Mouse (Mus musculus): ENCODE results near the gene Gast. TPM values are rescaled to one million over a fixed set of nuclear protein-coding genes. Genes with fewer than 3 reads are reported as not detected.
"Not testable (repeated sequence)": the region's sequence is repeated elsewhere in the genome, so short reads cannot be mapped to it uniquely, and the experiment has no call there.

Gene Gast
- polyA plus RNA-seq, 1 experiment from 2014 or later = 1.1 TPM

- WGBS = 70% methylated on average over 6 of the region's 6 CpGs
- Histone ChIP-seq H3K4me1 (ENCODE audit: control insufficient read depth, insufficient read depth, low read length) (no peaks in the 10 kb centered on the region), H3K9me3 (ENCODE audit: control insufficient read depth, low read length) (no peaks in the 10 kb centered on the region), H3K4me2 (ENCODE audit: low read depth, low read length) (no peak overlapping the region), H3K27ac (replicated peaks; ENCODE audit: low read depth, low read length) (no peak overlapping the region), H3K4me3 (ENCODE audit: low read depth, low read length) (no peak overlapping the region), H3K27me3 (replicated peaks; ENCODE audit: control insufficient read depth, insufficient read depth, low read length) (no peaks in the 10 kb centered on the region), H3K36me3 (ENCODE audit: control insufficient read depth, insufficient read depth, low read length) (peaks cover 22% of the 10 kb centered on the region), H3K9ac (ENCODE audit: low read depth, low read length) (no peak overlapping the region)
- DNase-seq (ENCODE audit: low spot score) = no peak
- no peak for ATAC-seq (ENCODE audit: low read depth)
Observed at GRCm38 (mm10) chr11:100317826-100318380, 16.3 kb upstream of the Gast start.

GRCm38 (mm10) chr11:100318529-100319451 is 15.4 kb upstream of the Gast start:
- no peaks in the 10 kb centered on the region for H3K4me1 ChIP-seq (ENCODE audit: control insufficient read depth, insufficient read depth, low read length)
- H3K36me3 ChIP-seq (ENCODE audit: control insufficient read depth, insufficient read depth, low read length) = peaks cover 23% of the 10 kb centered on the region
- no peaks in the 10 kb centered on the region for H3K9me3 ChIP-seq (ENCODE audit: control insufficient read depth, low read length)
- H3K27ac ChIP-seq (replicated peaks; ENCODE audit: low read depth, low read length) = peak overlapping the region; percentile 63; the same call in 1 of the 2 replicates
- ATAC-seq (ENCODE audit: low read depth) = no peak
- 88% methylated on average over 10 of the region's 10 CpGs for WGBS
- peak overlapping the region; percentile 85 for H3K4me3 ChIP-seq (ENCODE audit: low read depth, low read length)
- no peak overlapping the region for H3K9ac ChIP-seq (ENCODE audit: low read depth, low read length)
- H3K27me3 ChIP-seq (replicated peaks; ENCODE audit: control insufficient read depth, insufficient read depth, low read length) = no peaks in the 10 kb centered on the region
- H3K4me2 ChIP-seq (ENCODE audit: low read depth, low read length) = peak overlapping the region; percentile 69
- no peak for DNase-seq (ENCODE audit: low spot score)

- peak within 1 kb of the TSS; percentile 85 for H3K4me3 ChIP-seq (ENCODE audit: low read depth, low read length)
- H3K4me1 ChIP-seq (ENCODE audit: control insufficient read depth, insufficient read depth, low read length) = no peaks in the 10 kb centered on the region
- DNase-seq (ENCODE audit: low spot score) (peak; percentile 100), ATAC-seq (ENCODE audit: low read depth) (peak; percentile 92)
- no peaks in the 10 kb centered on the region for H3K9me3 ChIP-seq (ENCODE audit: control insufficient read depth, low read length)
- H3K9ac ChIP-seq (ENCODE audit: low read depth, low read length) = peak within 1 kb of the TSS; percentile 99
- WGBS = under 1% methylated on average over 34 of the region's 58 CpGs
- H3K27me3 ChIP-seq (replicated peaks; ENCODE audit: control insufficient read depth, insufficient read depth, low read length) = no peaks in the 10 kb centered on the region
- H3K27ac ChIP-seq (replicated peaks; ENCODE audit: low read depth, low read length) = peak within 1 kb of the TSS; percentile 99
- peak within 1 kb of the TSS; percentile 69 for H3K4me2 ChIP-seq (ENCODE audit: low read depth, low read length)
- peaks cover 23% of the 10 kb centered on the region for H3K36me3 ChIP-seq (ENCODE audit: control insufficient read depth, insufficient read depth, low read length)
Observed at GRCm38 (mm10) chr11:100319492-100320171, 14.6 kb upstream of the Gast start, which contains the start of gene Eif1. Eif1 (plus strand) TSS chr11:100319885.

- Histone ChIP-seq H3K9ac (ENCODE audit: low read depth, low read length) (peak overlapping the region; percentile 99), H3K36me3 (ENCODE audit: control insufficient read depth, insufficient read depth, low read length) (peaks cover 23% of the 10 kb centered on the region), H3K27me3 (replicated peaks; ENCODE audit: control insufficient read depth, insufficient read depth, low read length) (no peaks in the 10 kb centered on the region), H3K9me3 (ENCODE audit: control insufficient read depth, low read length) (no peaks in the 10 kb centered on the region), H3K4me1 (ENCODE audit: control insufficient read depth, insufficient read depth, low read length) (no peaks in the 10 kb centered on the region), H3K27ac (replicated peaks; ENCODE audit: low read depth, low read length) (peak overlapping the region; percentile 99), H3K4me2 (ENCODE audit: low read depth, low read length) (peak overlapping the region; percentile 68), H3K4me3 (ENCODE audit: low read depth, low read length) (peak overlapping the region; percentile 85)
- DNase-seq (ENCODE audit: low spot score) = peak; percentile 98
- ATAC-seq (ENCODE audit: low read depth) = peak; percentile 84
- WGBS = 0% methylated on average over 23 of the region's 40 CpGs
Observed at GRCm38 (mm10) chr11:100320172-100320630, 14.0 kb upstream of the Gast start.

- Histone ChIP-seq H3K4me3 (ENCODE audit: low read depth, low read length) (peak overlapping the region; percentile 85), H3K36me3 (ENCODE audit: control insufficient read depth, insufficient read depth, low read length) (peaks cover 23% of the 10 kb centered on the region), H3K9ac (ENCODE audit: low read depth, low read length) (peak overlapping the region; percentile 99), H3K27ac (replicated peaks; ENCODE audit: low read depth, low read length) (peak overlapping the region; percentile 99), H3K4me2 (ENCODE audit: low read depth, low read length) (peak overlapping the region; percentile 68)
- 19% methylated on average over 11 of the region's 11 CpGs for WGBS
- H3K9me3 ChIP-seq (ENCODE audit: control insufficient read depth, low read length); H3K4me1 ChIP-seq (ENCODE audit: control insufficient read depth, insufficient read depth, low read length); H3K27me3 ChIP-seq (replicated peaks; ENCODE audit: control insufficient read depth, insufficient read depth, low read length); ATAC-seq (ENCODE audit: low read depth); DNase-seq (ENCODE audit: low spot score): not testable (repeated sequence)
Observed at GRCm38 (mm10) chr11:100320701-100321410, 13.4 kb upstream of the Gast start.

- WGBS = 78% methylated on average over 7 of the region's 7 CpGs
- H3K4me1 ChIP-seq (ENCODE audit: control insufficient read depth, insufficient read depth, low read length); H3K4me3 ChIP-seq (ENCODE audit: low read depth, low read length); H3K27ac ChIP-seq (replicated peaks; ENCODE audit: low read depth, low read length); DNase-seq (ENCODE audit: low spot score); ATAC-seq (ENCODE audit: low read depth); H3K9me3 ChIP-seq (ENCODE audit: control insufficient read depth, low read length); H3K4me2 ChIP-seq (ENCODE audit: low read depth, low read length); H3K27me3 ChIP-seq (replicated peaks; ENCODE audit: control insufficient read depth, insufficient read depth, low read length); H3K9ac ChIP-seq (ENCODE audit: low read depth, low read length): not testable (repeated sequence)
- peaks cover 23% of the 10 kb centered on the region for H3K36me3 ChIP-seq (ENCODE audit: control insufficient read depth, insufficient read depth, low read length)
Observed at GRCm38 (mm10) chr11:100321479-100322305, 12.5 kb upstream of the Gast start.

GRCm38 (mm10) chr11:100322591-100323258 is 11.5 kb upstream of the Gast start:
- WGBS = 65% methylated on average over 3 of the region's 3 CpGs
- H3K36me3 ChIP-seq (ENCODE audit: control insufficient read depth, insufficient read depth, low read length) = peaks cover 23% of the 10 kb centered on the region
- no peaks in the 10 kb centered on the region for H3K9me3 ChIP-seq (ENCODE audit: control insufficient read depth, low read length)
- H3K4me1 ChIP-seq (ENCODE audit: control insufficient read depth, insufficient read depth, low read length) = no peaks in the 10 kb centered on the region
- ATAC-seq (ENCODE audit: low read depth) = no peak
- no peak overlapping the region for H3K4me2 ChIP-seq (ENCODE audit: low read depth, low read length)
- no peak overlapping the region for H3K4me3 ChIP-seq (ENCODE audit: low read depth, low read length)
- H3K9ac ChIP-seq (ENCODE audit: low read depth, low read length) = no peak overlapping the region
- DNase-seq (ENCODE audit: low spot score) = no peak
- no peak overlapping the region for H3K27ac ChIP-seq (replicated peaks; ENCODE audit: low read depth, low read length)
- H3K27me3 ChIP-seq (replicated peaks; ENCODE audit: control insufficient read depth, insufficient read depth, low read length) = no peaks in the 10 kb centered on the region
